Mouse (Mus musculus): Measurements from ENCODE around the gene Camsap3.

DNA sequence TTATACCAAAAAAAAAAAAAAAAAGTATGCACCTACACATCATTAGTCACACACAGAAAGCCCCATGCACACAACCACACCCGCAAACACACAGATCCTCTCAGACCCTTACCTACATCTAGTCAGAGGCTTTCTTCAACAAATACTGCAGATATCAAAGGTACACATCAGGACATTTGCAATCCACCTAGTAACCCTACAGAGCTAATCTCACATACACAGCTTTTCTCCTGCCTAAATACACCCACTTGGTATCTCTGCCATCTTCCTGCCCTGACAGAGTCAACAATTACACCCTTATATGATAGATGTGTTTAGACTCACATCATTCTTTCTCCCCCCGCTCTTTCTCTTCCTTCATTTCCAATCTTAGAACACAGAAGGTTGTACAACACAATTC lies 641 bp upstream of the Camsap3 start:
- TF ChIP-seq GATA1 (IDR thresholded peaks at IDR 0.05; ENCODE audit: borderline replicate concordance, low read length), result no peak
- no peak for TF ChIP-seq FLI1 (IDR thresholded peaks at IDR 0.05; ENCODE audit: low read length)

Measured in megakaryocyte, embryonic 14.5 days (primary cell).